Mouse (Mus musculus): Measurements from ENCODE around the gene Adgrl2.

DNA sequence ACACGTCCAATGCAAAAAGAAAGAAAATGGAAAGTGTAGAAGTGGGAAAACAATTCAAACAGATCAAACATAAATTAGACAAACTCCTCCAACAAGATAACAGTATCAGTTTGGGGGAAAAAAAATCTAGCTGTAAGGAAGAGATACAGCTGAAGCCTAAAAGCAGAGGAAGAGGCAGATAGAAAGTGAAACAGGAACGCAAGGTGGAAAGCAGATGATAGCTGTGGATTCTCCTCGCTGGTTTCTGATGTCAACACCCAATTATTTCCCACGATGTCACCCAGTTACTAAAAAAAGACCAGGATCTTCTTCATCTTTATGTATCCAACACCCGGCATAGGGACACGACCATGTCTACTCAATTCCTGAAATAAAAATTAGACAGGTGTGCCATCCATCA, 220.0 kb downstream of the Adgrl2 start:
- TF ChIP-seq POLR2A (IDR thresholded peaks at IDR 0.05; ENCODE audit: borderline replicate concordance, extremely low read depth, low read depth, low read length), result no peak
- no peak for TF ChIP-seq CTCF (IDR thresholded peaks at IDR 0.05; ENCODE audit: insufficient read depth, low read length)

All from lung, adult 2 months (tissue).